Mouse (Mus musculus): Measurements from ENCODE around the gene Med16. TPM values are rescaled to one million over a fixed set of nuclear protein-coding genes. Genes with fewer than 3 reads are reported as not detected.

Gene Med16
- polyA plus RNA-seq, 1 experiment from 2014 or later = 49.0 TPM

GRCm38 (mm10) chr10:79942988-79943387 is 34.3 kb upstream of the Med16 start:
- H3K9ac ChIP-seq = no peak overlapping the region
- WGBS = 83% methylated on average over 1 of the region's 1 CpGs
- H3K36me3 ChIP-seq (ENCODE audit: poor library complexity, severe bottlenecking) = peaks cover 15% of the 10 kb centered on the region
- no peak overlapping the region for H3K4me3 ChIP-seq
- H3K4me2 ChIP-seq = no peak overlapping the region
- no peaks in the 10 kb centered on the region for H3K9me3 ChIP-seq (replicated peaks)
- H3K4me1 ChIP-seq = peaks cover 21% of the 10 kb centered on the region
- H3K27ac ChIP-seq = no peak overlapping the region
- no peak for ATAC-seq
- no peaks in the 10 kb centered on the region for H3K27me3 ChIP-seq

- 73% methylated on average over 7 of the region's 7 CpGs for WGBS
- no peak overlapping the region for H3K4me2 ChIP-seq
- H3K36me3 ChIP-seq (ENCODE audit: poor library complexity, severe bottlenecking) = peaks cover 10% of the 10 kb centered on the region
- no peak for ATAC-seq
- H3K4me1 ChIP-seq = peaks cover 21% of the 10 kb centered on the region
- H3K9ac ChIP-seq = no peak overlapping the region
- H3K27me3 ChIP-seq = no peaks in the 10 kb centered on the region
- H3K27ac ChIP-seq = no peak overlapping the region
- no peaks in the 10 kb centered on the region for H3K9me3 ChIP-seq (replicated peaks)
- H3K4me3 ChIP-seq = no peak overlapping the region
These were observed 32.0 kb upstream of the Med16 start for GRCm38 (mm10) chr10:79940749-79941148.

- Histone ChIP-seq H3K9ac (no peak overlapping the region), H3K36me3 (ENCODE audit: poor library complexity, severe bottlenecking) (peaks cover 10% of the 10 kb centered on the region), H3K27ac (no peak overlapping the region), H3K4me2 (no peak overlapping the region), H3K4me3 (no peak overlapping the region), H3K4me1 (peaks cover 21% of the 10 kb centered on the region), H3K9me3 (replicated peaks) (no peaks in the 10 kb centered on the region), H3K27me3 (no peaks in the 10 kb centered on the region)
- WGBS = 76% methylated on average over 11 of the region's 11 CpGs
- no peak for ATAC-seq
These were observed 29.2 kb upstream of the Med16 start for GRCm38 (mm10) chr10:79937775-79938526.

- WGBS = 67% methylated on average over 27 of the region's 27 CpGs
- no peak for ATAC-seq
- Histone ChIP-seq H3K4me3 (no peak overlapping the region), H3K4me1 (peaks cover 27% of the 10 kb centered on the region), H3K36me3 (ENCODE audit: poor library complexity, severe bottlenecking) (peaks cover 16% of the 10 kb centered on the region), H3K9ac (peak overlapping the region; percentile 8; the same call in 1 of the 2 replicates), H3K27me3 (no peaks in the 10 kb centered on the region), H3K9me3 (replicated peaks) (no peaks in the 10 kb centered on the region), H3K4me2 (no peak overlapping the region), H3K27ac (no peak overlapping the region)
These were observed 28.3 kb upstream of the Med16 start for GRCm38 (mm10) chr10:79936911-79937441.

DNA sequence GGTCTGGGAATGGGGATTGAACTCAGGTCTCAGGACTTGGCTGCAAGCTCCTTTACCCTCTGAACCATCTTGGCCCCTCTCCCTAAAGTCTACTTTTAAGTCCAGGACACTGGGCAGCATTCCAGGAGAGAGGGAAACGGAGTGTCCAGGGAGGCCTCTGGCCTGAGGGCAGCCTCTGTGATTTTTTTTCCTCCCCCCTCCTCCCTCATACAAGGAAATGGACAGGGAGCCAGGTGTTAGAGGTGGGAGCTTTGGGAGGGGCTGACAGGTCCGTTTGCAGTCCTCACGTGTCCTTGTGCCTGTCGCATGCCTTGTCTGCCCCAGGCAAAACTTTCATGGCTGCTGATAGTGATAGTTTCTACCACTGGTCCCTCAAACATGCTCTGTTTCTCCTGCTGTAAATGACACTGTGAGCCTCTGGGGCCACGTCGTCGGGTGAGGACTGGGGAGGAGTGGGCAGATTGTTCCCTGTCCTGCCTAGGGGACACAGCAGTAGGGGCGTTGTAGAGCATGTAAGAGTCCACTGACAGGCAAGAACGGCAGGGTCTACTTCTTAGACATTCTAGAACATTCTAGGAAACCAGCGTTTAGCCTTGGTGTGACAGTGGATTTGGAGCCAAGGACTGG is 27.7 kb upstream of the Med16 start:
- H3K27ac ChIP-seq = no peak overlapping the region

GRCm38 (mm10) chr10:79934794-79935569 is 26.3 kb upstream of the Med16 start:
- H3K9ac ChIP-seq = no peak overlapping the region
- no peak overlapping the region for H3K4me2 ChIP-seq
- ATAC-seq = no peak
- no peaks in the 10 kb centered on the region for H3K27me3 ChIP-seq
- WGBS = 93% methylated on average over 16 of the region's 16 CpGs
- H3K36me3 ChIP-seq (ENCODE audit: poor library complexity, severe bottlenecking) = peaks cover 26% of the 10 kb centered on the region
- no peak overlapping the region for H3K4me3 ChIP-seq
- peaks cover 32% of the 10 kb centered on the region for H3K4me1 ChIP-seq
- H3K27ac ChIP-seq = 0 out of 2 replicates have a peak overlapping the region, but pooled peaks have one; percentile 15
- H3K9me3 ChIP-seq (replicated peaks) = no peaks in the 10 kb centered on the region

More for the DNA sequence above, 27.7 kb upstream of the Med16 start:
- no peak for ATAC-seq
- H3K27me3 ChIP-seq = no peaks in the 10 kb centered on the region
- H3K9ac ChIP-seq = peak overlapping the region; percentile 8; the same call in 1 of the 2 replicates
- H3K4me1 ChIP-seq = peaks cover 27% of the 10 kb centered on the region
- peaks cover 16% of the 10 kb centered on the region for H3K36me3 ChIP-seq (ENCODE audit: poor library complexity, severe bottlenecking)
- no peak overlapping the region for H3K4me2 ChIP-seq
- H3K9me3 ChIP-seq (replicated peaks) = no peaks in the 10 kb centered on the region
- WGBS = 83% methylated on average over 10 of the region's 10 CpGs
- H3K4me3 ChIP-seq = no peak overlapping the region

DNA sequence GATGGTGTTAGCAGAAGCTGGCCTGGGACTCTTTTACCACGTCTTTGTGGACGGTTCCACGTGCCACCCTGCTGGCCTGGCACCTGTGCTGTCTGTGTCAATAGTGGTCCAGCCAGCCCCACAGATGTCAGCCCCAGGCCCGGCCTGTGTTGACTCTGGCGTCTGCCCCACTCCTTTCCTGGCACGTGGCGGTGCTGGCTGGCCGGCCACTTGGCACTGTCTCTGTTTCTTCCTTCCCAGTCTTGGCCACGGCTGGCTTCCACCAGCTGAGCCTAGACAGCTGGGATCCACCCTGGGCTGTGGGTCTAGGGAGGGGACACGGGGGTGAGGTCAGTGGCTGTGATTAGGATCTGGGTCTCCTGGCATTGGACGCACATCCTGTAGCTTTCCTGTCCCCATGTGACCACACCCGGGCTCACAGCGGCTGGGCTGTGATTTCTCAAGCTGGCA is 25.6 kb upstream of the Med16 start:
- Histone ChIP-seq H3K4me2 (no peak overlapping the region), H3K9me3 (replicated peaks) (no peaks in the 10 kb centered on the region), H3K4me1 (peaks cover 37% of the 10 kb centered on the region), H3K9ac (no peak overlapping the region), H3K36me3 (ENCODE audit: poor library complexity, severe bottlenecking) (peaks cover 26% of the 10 kb centered on the region), H3K27me3 (no peaks in the 10 kb centered on the region), H3K27ac (peak overlapping the region; percentile 55; the same call in 1 of the 2 replicates), H3K4me3 (no peak overlapping the region)
- 74% methylated on average over 13 of the region's 13 CpGs for WGBS
- ATAC-seq = no peak

DNA sequence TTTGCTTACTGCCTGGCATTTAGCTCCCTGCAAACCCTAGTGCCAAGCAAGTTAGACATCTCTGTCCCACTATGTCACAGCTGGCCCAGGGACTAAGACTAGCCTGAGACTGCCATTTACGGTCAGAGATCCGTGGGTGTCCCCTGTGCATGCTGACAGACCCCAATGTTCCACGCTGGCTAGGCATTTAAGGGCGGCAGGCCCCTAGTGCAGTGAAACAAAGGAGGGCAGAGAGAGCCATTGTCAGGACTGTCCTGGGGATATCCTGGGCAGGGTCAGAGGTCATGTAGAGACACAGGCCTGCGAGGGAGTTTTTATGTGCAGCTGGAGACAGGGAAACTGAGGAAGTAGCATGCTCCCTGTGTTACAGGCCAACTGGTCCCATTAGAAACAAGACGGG is 25.1 kb upstream of the Med16 start:
- no peak overlapping the region for H3K9ac ChIP-seq
- H3K4me1 ChIP-seq = peaks cover 42% of the 10 kb centered on the region
- H3K27ac ChIP-seq = peak overlapping the region; percentile 55; the same call in 1 of the 2 replicates
- H3K4me2 ChIP-seq = no peak overlapping the region
- H3K27me3 ChIP-seq = no peaks in the 10 kb centered on the region
- no peaks in the 10 kb centered on the region for H3K9me3 ChIP-seq (replicated peaks)
- ATAC-seq = no peak
- H3K4me3 ChIP-seq = no peak overlapping the region
- peaks cover 26% of the 10 kb centered on the region for H3K36me3 ChIP-seq (ENCODE audit: poor library complexity, severe bottlenecking)
- 32% methylated on average over 6 of the region's 6 CpGs for WGBS

GRCm38 (mm10) chr10:79933145-79933679 is 24.5 kb upstream of the Med16 start:
- Histone ChIP-seq H3K27me3 (no peaks in the 10 kb centered on the region), H3K36me3 (ENCODE audit: poor library complexity, severe bottlenecking) (peaks cover 26% of the 10 kb centered on the region), H3K9me3 (replicated peaks) (no peaks in the 10 kb centered on the region), H3K4me1 (peaks cover 46% of the 10 kb centered on the region), H3K9ac (no peak overlapping the region), H3K4me2 (no peak overlapping the region), H3K4me3 (no peak overlapping the region), H3K27ac (0 out of 2 replicates have a peak overlapping the region, but pooled peaks have one; percentile 10)
- no peak for ATAC-seq
- WGBS = 77% methylated on average over 9 of the region's 9 CpGs

DNA sequence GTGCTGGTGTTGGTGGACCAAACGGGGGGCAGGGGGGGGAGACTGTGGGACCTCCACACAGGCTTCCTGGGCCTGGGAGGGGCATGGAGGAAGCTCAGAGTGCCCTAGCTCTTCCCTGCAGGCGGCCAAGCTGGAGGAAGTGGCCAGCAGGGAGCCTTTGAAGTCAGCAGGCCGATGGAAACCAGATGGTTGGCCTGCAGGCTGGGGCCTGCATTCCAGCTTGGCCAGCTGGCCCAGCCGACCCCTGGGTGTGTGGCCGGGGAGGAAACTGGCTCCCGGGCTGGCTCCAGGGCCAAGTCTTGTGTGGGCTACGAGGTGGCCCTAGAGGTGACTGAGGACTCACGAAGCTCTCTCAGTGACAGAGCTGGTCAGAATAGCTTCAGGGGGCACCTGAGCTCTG is 24.0 kb upstream of the Med16 start:
- no peak for ATAC-seq
- no peak overlapping the region for H3K4me3 ChIP-seq
- peaks cover 26% of the 10 kb centered on the region for H3K36me3 ChIP-seq (ENCODE audit: poor library complexity, severe bottlenecking)
- no peaks in the 10 kb centered on the region for H3K9me3 ChIP-seq (replicated peaks)
- peak overlapping the region; percentile 37; the same call in 1 of the 2 replicates for H3K9ac ChIP-seq
- H3K27me3 ChIP-seq = no peaks in the 10 kb centered on the region
- H3K4me2 ChIP-seq = peak overlapping the region; percentile 22
- H3K27ac ChIP-seq = peak overlapping the region; percentile 25; the same call in 1 of the 2 replicates
- 26% methylated on average over 8 of the region's 8 CpGs for WGBS
- peaks cover 48% of the 10 kb centered on the region for H3K4me1 ChIP-seq

DNA sequence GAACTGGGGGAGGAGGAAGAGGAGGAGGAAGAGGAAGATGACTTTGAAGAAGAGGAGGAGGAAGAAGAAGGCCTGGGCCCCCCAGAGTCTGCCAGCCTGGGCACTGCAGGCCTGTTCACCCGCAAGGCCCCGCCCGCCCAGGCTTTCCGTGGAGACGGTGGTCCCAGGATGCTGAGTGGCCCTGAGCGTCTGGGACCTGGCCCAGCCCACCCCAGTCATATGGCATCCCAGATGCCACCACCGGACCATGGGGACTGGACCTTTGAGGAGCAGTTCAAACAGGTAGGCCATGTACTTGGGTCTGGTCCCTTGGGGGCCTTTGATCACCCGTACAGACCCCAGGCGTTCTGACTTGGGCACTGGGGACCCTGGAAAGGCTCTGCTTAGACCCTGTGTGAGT is 23.1 kb upstream of the Med16 start:
- no peak overlapping the region for H3K4me3 ChIP-seq
- H3K27me3 ChIP-seq = no peaks in the 10 kb centered on the region
- H3K4me1 ChIP-seq = peaks cover 41% of the 10 kb centered on the region
- WGBS = 92% methylated on average over 9 of the region's 9 CpGs
- H3K9ac ChIP-seq = no peak overlapping the region
- H3K36me3 ChIP-seq (ENCODE audit: poor library complexity, severe bottlenecking) = peaks cover 26% of the 10 kb centered on the region
- ATAC-seq = no peak
- no peaks in the 10 kb centered on the region for H3K9me3 ChIP-seq (replicated peaks)
- no peak overlapping the region for H3K27ac ChIP-seq
- no peak overlapping the region for H3K4me2 ChIP-seq

All from forebrain, embryonic 13.5 days (tissue).